Mouse (Mus musculus): ENCODE results near the gene Efcab1. TPM values are rescaled to one million over a fixed set of nuclear protein-coding genes. Genes with fewer than 3 reads are reported as not detected.
A peak's percentile ranks its signal among the peaks of the same experiment; 100 is the strongest.

Gene Efcab1
- total and polyA plus RNA-seq, 3 experiments, result 0.27 TPM; not detected in 2

GRCm38 (mm10) chr16:14979228-14979627 lies 72.8 kb downstream of the Efcab1 start:
- intact Hi-C loops (cut with DNase I), result no loop called here
- H3K79me2 ChIP-seq (replicated peaks; ENCODE audit: control insufficient read depth, insufficient read depth, low read length), result no peaks in the 10 kb centered on the region

GRCm38 (mm10) chr16:14989614-14990268 lies 83.3 kb downstream of the Efcab1 start:
- Histone ChIP-seq H3K4me3 (no peak overlapping the region), H3K79me2 (replicated peaks; ENCODE audit: control insufficient read depth, insufficient read depth, low read length) (no peaks in the 10 kb centered on the region), H3K36me3 (ENCODE audit: control insufficient read depth, insufficient read depth, low read length) (no peaks in the 10 kb centered on the region), H3K27me3 (ENCODE audit: control insufficient read depth, insufficient read depth, low read length) (no peaks in the 10 kb centered on the region), H3K9ac (ENCODE audit: low read depth, low read length) (no peak overlapping the region), H3K4me1 (ENCODE audit: control insufficient read depth, insufficient read depth, low read length) (peaks cover 2% of the 10 kb centered on the region; the same call in 1 of the 2 replicates), H3K27ac (no peak overlapping the region)
- DNase-seq, result peak in 1 of 2 experiments; percentile 2
- intact Hi-C loops (cut with DNase I), result no loop called here
- TF ChIP-seq POLR2A (IDR thresholded peaks at IDR 0.05; ENCODE audit: insufficient read depth, low read depth, low read length) (no peak), CTCF (IDR thresholded peaks at IDR 0.05) (no peak), EP300 (IDR thresholded peaks at IDR 0.05; ENCODE audit: insufficient read depth, low read depth, low read length) (no peak)
- WGBS, result 65% methylated on average over 6 of the region's 6 CpGs

More at GRCm38 (mm10) chr16:14979228-14979627, 72.8 kb downstream of the Efcab1 start:
- Histone ChIP-seq H3K36me3 (ENCODE audit: control insufficient read depth, insufficient read depth, low read length) (no peaks in the 10 kb centered on the region), H3K4me3 (no peak overlapping the region), H3K27me3 (ENCODE audit: control insufficient read depth, insufficient read depth, low read length) (no peaks in the 10 kb centered on the region), H3K27ac (no peak overlapping the region), H3K4me1 (ENCODE audit: control insufficient read depth, insufficient read depth, low read length) (no peaks in the 10 kb centered on the region), H3K9ac (ENCODE audit: low read depth, low read length) (no peak overlapping the region)
- 54% methylated on average over 2 of the region's 2 CpGs for WGBS
- TF ChIP-seq POLR2A (IDR thresholded peaks at IDR 0.05; ENCODE audit: insufficient read depth, low read depth, low read length) (no peak), EP300 (IDR thresholded peaks at IDR 0.05; ENCODE audit: insufficient read depth, low read depth, low read length) (no peak), CTCF (IDR thresholded peaks at IDR 0.05) (no peak)
- DNase-seq, result no peak

- no peaks in the 10 kb centered on the region for H3K36me3 ChIP-seq (ENCODE audit: control insufficient read depth, insufficient read depth, low read length)
- H3K27me3 ChIP-seq (ENCODE audit: control insufficient read depth, insufficient read depth, low read length), result no peaks in the 10 kb centered on the region
- 87% methylated on average over 3 of the region's 3 CpGs for WGBS
- no peak overlapping the region for H3K9ac ChIP-seq (ENCODE audit: low read depth, low read length)
- TF ChIP-seq CTCF (IDR thresholded peaks at IDR 0.05) (no peak), POLR2A (IDR thresholded peaks at IDR 0.05; ENCODE audit: insufficient read depth, low read depth, low read length) (no peak), EP300 (IDR thresholded peaks at IDR 0.05; ENCODE audit: insufficient read depth, low read depth, low read length) (no peak)
- H3K4me1 ChIP-seq (ENCODE audit: control insufficient read depth, insufficient read depth, low read length), result peaks cover 2% of the 10 kb centered on the region; the same call in 1 of the 2 replicates
- no peak for DNase-seq
- H3K27ac ChIP-seq, result no peak overlapping the region
- H3K79me2 ChIP-seq (replicated peaks; ENCODE audit: control insufficient read depth, insufficient read depth, low read length), result no peaks in the 10 kb centered on the region
- H3K4me3 ChIP-seq, result no peak overlapping the region
- intact Hi-C loops (cut with DNase I), result no loop called here
Observed at GRCm38 (mm10) chr16:14991001-14991400, 84.6 kb downstream of the Efcab1 start.

GRCm38 (mm10) chr16:14992461-14993107 lies 86.2 kb downstream of the Efcab1 start:
- H3K4me1 ChIP-seq (ENCODE audit: control insufficient read depth, insufficient read depth, low read length), result peaks cover 2% of the 10 kb centered on the region; the same call in 1 of the 2 replicates
- intact Hi-C loops (cut with DNase I), result no loop called here
- H3K4me3 ChIP-seq, result no peak overlapping the region
- H3K27ac ChIP-seq, result no peak overlapping the region
- H3K36me3 ChIP-seq (ENCODE audit: control insufficient read depth, insufficient read depth, low read length), result no peaks in the 10 kb centered on the region
- no peak overlapping the region for H3K9ac ChIP-seq (ENCODE audit: low read depth, low read length)
- WGBS, result 33% methylated on average over 3 of the region's 3 CpGs
- no peaks in the 10 kb centered on the region for H3K27me3 ChIP-seq (ENCODE audit: control insufficient read depth, insufficient read depth, low read length)
- no peaks in the 10 kb centered on the region for H3K79me2 ChIP-seq (replicated peaks; ENCODE audit: control insufficient read depth, insufficient read depth, low read length)
- peak in 1 of 2 experiments; percentile 17 for DNase-seq
- TF ChIP-seq EP300 (IDR thresholded peaks at IDR 0.05; ENCODE audit: insufficient read depth, low read depth, low read length) (no peak), CTCF (IDR thresholded peaks at IDR 0.05) (peak; percentile 33)

GRCm38 (mm10) chr16:15014724-15015123 lies 108.3 kb downstream of the Efcab1 start:
- intact Hi-C loops (cut with DNase I), result no loop called here
- DNase-seq, result no peak

More at GRCm38 (mm10) chr16:15014724-15015123, 108.3 kb downstream of the Efcab1 start:
- TF ChIP-seq EP300 (IDR thresholded peaks at IDR 0.05; ENCODE audit: insufficient read depth, low read depth, low read length) (no peak), CTCF (IDR thresholded peaks at IDR 0.05) (no peak), POLR2A (IDR thresholded peaks at IDR 0.05; ENCODE audit: insufficient read depth, low read depth, low read length) (no peak)
- H3K79me2 ChIP-seq (replicated peaks; ENCODE audit: control insufficient read depth, insufficient read depth, low read length), result no peaks in the 10 kb centered on the region
- no peaks in the 10 kb centered on the region for H3K36me3 ChIP-seq (ENCODE audit: control insufficient read depth, insufficient read depth, low read length)
- H3K27ac ChIP-seq, result no peak overlapping the region
- H3K4me1 ChIP-seq (ENCODE audit: control insufficient read depth, insufficient read depth, low read length), result no peaks in the 10 kb centered on the region
- 72% methylated on average over 2 of the region's 2 CpGs for WGBS
- H3K4me3 ChIP-seq, result no peak overlapping the region
- H3K9ac ChIP-seq (ENCODE audit: low read depth, low read length), result no peak overlapping the region
- H3K27me3 ChIP-seq (ENCODE audit: control insufficient read depth, insufficient read depth, low read length), result no peaks in the 10 kb centered on the region

All from heart, adult 2 months (tissue).